Mouse (Mus musculus) midbrain, embryonic 15.5 days (tissue): ENCODE data around the gene AW209491. TPM values are rescaled to one million over a fixed set of nuclear protein-coding genes. Genes with fewer than 3 reads are reported as not detected.

Experiments used
- polyA plus RNA-seq: library from polyadenylated mRNA; unstranded; fragments of >200 nt; fragmentation: Nextera tagmentation; extraction: Ambion mirVana; gene quantifications from 2 replicates; pipeline ENCODE4 v1.2.1, GENCODE M21; 2015

AW209491 gene
- polyA plus RNA-seq, 1 experiment from 2014 or later = 53.4 TPM

Other genes starting within 250 kb of the AW209491 start
- 43.3 and 50.7 TPM in 2 replicates for gene Hecw1, start 106.9 kb upstream of the AW209491 start, polyA plus RNA-seq
- gene Mrpl32, start 17.0 kb upstream of the AW209491 start, polyA plus RNA-seq = 95.0 and 96.3 TPM in 2 replicates
- 169 and 171 TPM in 2 replicates for gene Psma2, start 16.9 kb upstream of the AW209491 start, polyA plus RNA-seq